Mouse (Mus musculus) liver, adult 2 months (tissue): ENCODE measurements around the gene Apbb2. TPM values are rescaled to one million over a fixed set of nuclear protein-coding genes. Genes with fewer than 3 reads are reported as not detected.

Experiments
- DNase-seq: peaks from one replicate; pipeline ENCODE4 v3.0.0-alpha.2; 2011; ENCODE audit warnings: low read depth, low spot score; ENCODE audit errors: extremely low read depth
- H3K27ac ChIP-seq: fragments of 200-500 bp; replicated peaks from 2 replicates; pipeline ENCODE4 v1.5.1; 2012; ENCODE audit warnings: low read depth, mild to moderate bottlenecking, control low read depth, inconsistent platforms, low read length; ENCODE audit not compliant: insufficient read depth
- H3K27me3 ChIP-seq: fragments of 200-500 bp; 2 replicates; pipeline ENCODE4 v1.6.1; 2012; ENCODE audit warnings: mild to moderate bottlenecking, moderate library complexity, low read length, inconsistent platforms; ENCODE audit not compliant: control insufficient read depth, insufficient read depth
- H3K36me3 ChIP-seq: fragments of 200-500 bp; 2 replicates; pipeline ENCODE4 v1.6.1; 2012; ENCODE audit warnings: low read length, inconsistent platforms; ENCODE audit not compliant: control insufficient read depth, insufficient read depth
- H3K4me1 ChIP-seq: fragments of 200-500 bp; 2 replicates; pipeline ENCODE4 v1.6.1; 2011; ENCODE audit warnings: low read length; ENCODE audit not compliant: control insufficient read depth, insufficient read depth
- H3K4me3 ChIP-seq: fragments of 200-500 bp; 2 replicates; pipeline ENCODE4 v1.5.1; 2011; ENCODE audit warnings: low read depth, mild to moderate bottlenecking, control low read depth, low read length, moderate library complexity; ENCODE audit not compliant: insufficient read depth
- H3K79me2 ChIP-seq: fragments of 200-500 bp; 2 replicates; pipeline ENCODE4 v1.6.1; 2012; ENCODE audit warnings: inconsistent platforms, mild to moderate bottlenecking, low read length, moderate library complexity; ENCODE audit not compliant: control insufficient read depth, insufficient read depth
- H3K9ac ChIP-seq: fragments of 200-500 bp; 2 replicates; pipeline ENCODE4 v1.6.1; 2012; ENCODE audit warnings: low read depth, mild to moderate bottlenecking, control low read depth, inconsistent platforms, low read length
- CTCF ChIP-seq: fragments of 200-500 bp; IDR thresholded peaks from 2 replicates; pipeline ENCODE4 v1.5.1; 2011; ENCODE audit warnings: low read depth, low read length, control low read depth
- POLR2A ChIP-seq: fragments of 200-500 bp; IDR thresholded peaks from 2 replicates; pipeline ENCODE4 v1.6.1; 2011; ENCODE audit warnings: low read length, control low read depth; ENCODE audit not compliant: insufficient read depth; ENCODE audit errors: extremely low read depth
- WGBS: fragments of 180-500 bp; shearing (Covaris S2); methylation state at CpG from one replicate; pipeline ENCODE4 v1.1.7; 2018; 5-methylcytosine and 5-hydroxymethylcytosine counted together
- polyA plus RNA-seq: library from polyadenylated mRNA; depleted of rRNA; stranded (reverse); fragments of >200 nt; gene quantifications from 2 replicates; pipeline ENCODE4 v1.2.3, GENCODE M21; 2012
- total RNA-seq: library from RNA; depleted of rRNA; stranded (reverse); fragments of >200 nt; gene quantifications from 2 replicates; pipeline ENCODE4 v1.2.3, GENCODE M21; 2014

The Apbb2 gene
- total and polyA plus RNA-seq, 2 experiments, result 1.4 to 5.3 TPM

GRCm38 (mm10) chr5:66400563-66400962, 218.0 kb downstream of the Apbb2 start:
- peaks cover 9% of the 10 kb centered on the region; the same call in 1 of the 2 replicates for H3K36me3 ChIP-seq

GRCm38 (mm10) chr5:66399264-66399620, 219.3 kb downstream of the Apbb2 start:
- DNase-seq, result no peak
- Histone ChIP-seq H3K79me2 (no peaks in the 10 kb centered on the region; the same call in 1 of the 2 replicates), H3K4me1 (no peaks in the 10 kb centered on the region), H3K27ac (no peak overlapping the region), H3K36me3 (peaks cover 9% of the 10 kb centered on the region; the same call in 1 of the 2 replicates), H3K27me3 (no peaks in the 10 kb centered on the region), H3K9ac (no peak overlapping the region), H3K4me3 (no peak overlapping the region)
- TF ChIP-seq CTCF (no peak), POLR2A (no peak)
- WGBS, result 68% methylated on average over 2 of the region's 2 CpGs

More at GRCm38 (mm10) chr5:66400563-66400962, 218.0 kb downstream of the Apbb2 start:
- Histone ChIP-seq H3K4me3 (no peak overlapping the region), H3K27ac (no peak overlapping the region), H3K79me2 (no peaks in the 10 kb centered on the region; the same call in 1 of the 2 replicates), H3K4me1 (no peaks in the 10 kb centered on the region), H3K9ac (no peak overlapping the region), H3K27me3 (no peaks in the 10 kb centered on the region)
- no peak for TF ChIP-seq POLR2A
- no peak for TF ChIP-seq CTCF
- 95% methylated on average over 4 of the region's 4 CpGs for WGBS
- no peak for DNase-seq

- H3K79me2 ChIP-seq, result no peaks in the 10 kb centered on the region; the same call in 1 of the 2 replicates
- DNase-seq, result peak; percentile 3
- H3K36me3 ChIP-seq, result peaks cover 9% of the 10 kb centered on the region; the same call in 1 of the 2 replicates
- H3K27me3 ChIP-seq, result no peaks in the 10 kb centered on the region
- TF ChIP-seq CTCF, result no peak
- H3K4me3 ChIP-seq, result no peak overlapping the region
- H3K9ac ChIP-seq, result no peak overlapping the region
- H3K4me1 ChIP-seq, result no peaks in the 10 kb centered on the region
- no peak overlapping the region for H3K27ac ChIP-seq
- 80% methylated on average over 5 of the region's 5 CpGs for WGBS
Measured at GRCm38 (mm10) chr5:66398530-66399263, 219.9 kb downstream of the Apbb2 start.

- no peaks in the 10 kb centered on the region for H3K27me3 ChIP-seq
- no peak for DNase-seq
- peaks cover 8% of the 10 kb centered on the region; the same call in 1 of the 2 replicates for H3K36me3 ChIP-seq
- 89% methylated on average over 10 of the region's 10 CpGs for WGBS
- no peaks in the 10 kb centered on the region; the same call in 1 of the 2 replicates for H3K79me2 ChIP-seq
- H3K4me1 ChIP-seq, result no peaks in the 10 kb centered on the region
- no peak overlapping the region for H3K27ac ChIP-seq
- H3K4me3 ChIP-seq, result no peak overlapping the region
- no peak overlapping the region for H3K9ac ChIP-seq
- TF ChIP-seq CTCF (no peak), POLR2A (no peak)
Measured at GRCm38 (mm10) chr5:66393767-66394446, 224.7 kb downstream of the Apbb2 start.

GRCm38 (mm10) chr5:66392861-66393529, 225.6 kb downstream of the Apbb2 start:
- no peaks in the 10 kb centered on the region for H3K4me1 ChIP-seq
- H3K27ac ChIP-seq, result no peak overlapping the region
- H3K27me3 ChIP-seq, result no peaks in the 10 kb centered on the region
- H3K4me3 ChIP-seq, result no peak overlapping the region
- no peaks in the 10 kb centered on the region; the same call in 1 of the 2 replicates for H3K79me2 ChIP-seq
- WGBS, result 87% methylated on average over 18 of the region's 18 CpGs
- no peak overlapping the region for H3K9ac ChIP-seq
- peaks cover 5% of the 10 kb centered on the region; the same call in 1 of the 2 replicates for H3K36me3 ChIP-seq
- no peak for DNase-seq
- no peak for TF ChIP-seq POLR2A
- no peak for TF ChIP-seq CTCF
